Mouse (Mus musculus) heart, adult 2 months (tissue): ENCODE measurements around the gene Pfkfb4.

ENCODE experiments used
- CTCF ChIP-seq: fragments of 200-600 bp; IDR thresholded peaks from 2 replicates; pipeline ENCODE4 v1.8.1; 2022; ENCODE audit warnings: antibody characterized with exemption, mild to moderate bottlenecking, moderate library complexity
- EP300 ChIP-seq: fragments of 200-500 bp; IDR thresholded peaks from 2 replicates; pipeline ENCODE4 v1.6.1; 2011; ENCODE audit warnings: low read depth, low read length, control low read depth; ENCODE audit not compliant: insufficient read depth
- POLR2A ChIP-seq: fragments of 200-500 bp; IDR thresholded peaks from 2 replicates; pipeline ENCODE4 v1.6.1; 2011; ENCODE audit warnings: mild to moderate bottlenecking, low read depth, low read length, control low read depth; ENCODE audit not compliant: insufficient read depth

DNA sequence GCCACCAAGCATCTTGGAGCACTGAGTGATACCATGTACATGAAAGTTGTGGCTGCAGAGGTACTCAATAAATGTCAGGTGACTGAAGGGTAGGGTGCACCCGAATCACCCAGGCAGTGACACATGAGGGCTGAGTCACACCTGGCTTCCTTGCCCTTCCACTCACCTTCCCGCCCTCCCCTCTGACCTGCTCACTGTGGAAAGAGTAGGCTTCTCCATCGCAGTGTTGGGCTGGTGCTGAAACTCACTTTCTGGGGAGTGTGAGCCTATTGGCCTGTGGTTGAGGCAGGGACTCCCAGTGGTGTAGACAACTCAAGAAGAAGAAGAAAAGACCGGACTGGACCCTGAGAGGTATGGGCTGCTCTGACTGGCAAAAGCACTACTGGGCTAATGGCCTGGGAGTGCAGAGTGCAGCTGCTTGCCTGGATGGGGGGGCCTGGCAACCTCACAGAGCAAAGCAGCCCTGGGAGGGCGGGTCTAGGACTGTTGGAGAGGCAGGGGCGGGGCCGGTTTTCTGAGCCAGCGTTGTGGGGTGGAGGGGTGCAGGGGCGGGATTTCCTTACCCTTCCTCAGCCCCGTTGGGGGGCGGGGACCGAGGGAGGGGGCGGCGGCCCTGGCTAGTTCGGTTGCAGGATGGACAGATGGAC lies 3.8 kb upstream of the Pfkfb4 start:
- TF ChIP-seq CTCF, result no peak
- no peak for TF ChIP-seq POLR2A
- no peak for TF ChIP-seq EP300
